Mouse (Mus musculus) cortical plate, adult 2 months (tissue): ENCODE data around the gene Rhebl1.

Experiments used
- CTCF ChIP-seq: fragments of 200-500 bp; IDR thresholded peaks from 2 replicates; pipeline ENCODE4 v1.5.1; 2011; ENCODE audit warnings: mild to moderate bottlenecking, control low read depth, low read length; ENCODE audit not compliant: insufficient read depth; ENCODE audit errors: extremely low read depth
- POLR2A ChIP-seq: fragments of 200-500 bp; IDR thresholded peaks from 2 replicates; pipeline ENCODE4 v1.6.1; 2011; ENCODE audit warnings: mild to moderate bottlenecking, low read length, control low read depth; ENCODE audit not compliant: insufficient read depth; ENCODE audit errors: extremely low read depth

- no peak for TF ChIP-seq POLR2A
- TF ChIP-seq CTCF = no peak
Measured at GRCm38 (mm10) chr15:98839161-98839560, 55.2 kb downstream of the Rhebl1 start.
